Mouse (Mus musculus) heart, embryonic 14.5 days (tissue): Measurements from ENCODE around the gene Sema3b. TPM values are rescaled to one million over a fixed set of nuclear protein-coding genes. Genes with fewer than 3 reads are reported as not detected.
A peak's percentile ranks its signal among the peaks of the same experiment; 100 is the strongest.
"Not testable (repeated sequence)": the region's sequence is repeated elsewhere in the genome, so short reads cannot be mapped to it uniquely, and the experiment has no call there.

Source experiments
- ATAC-seq: fragments of 200-750 bp; cut with Nextera tagmentation; 2 replicates; pipeline ENCODE4 v1.8.0; 2017; ENCODE audit warnings: low read depth, moderate TSS enrichment; ENCODE audit not compliant: insufficient number of reproducible peaks, insufficient read depth, low FRiP score
- H3K27ac ChIP-seq, 2 experiments: fragments of 200-500 bp in 1 of 2; fragments of 300-500 bp in 1 of 2; sonication (generic) in 1 of 2; replicated peaks in 1 of 2; 2 replicates each; pipeline ENCODE4 v1.5.1; 2012 to 2014; ENCODE audit warnings: low read depth in 2 of 2, low read length in 2 of 2, control low read depth in 1 of 2, mild to moderate bottlenecking in 1 of 2, mixed read lengths in 1 of 2; ENCODE audit not compliant: control insufficient read depth in 1 of 2, insufficient read depth in 1 of 2
- H3K27me3 ChIP-seq: fragments of 300-500 bp; sonication (generic); 2 replicates; pipeline ENCODE4 v1.6.1; 2014; ENCODE audit warnings: mild to moderate bottlenecking, low read length, control low read depth; ENCODE audit not compliant: control insufficient read depth, insufficient read depth
- H3K36me3 ChIP-seq: fragments of 300-500 bp; sonication (generic); 2 replicates; pipeline ENCODE4 v1.6.1; 2014; ENCODE audit warnings: mild to moderate bottlenecking, control low read depth, low read length, mixed read lengths; ENCODE audit not compliant: control insufficient read depth, insufficient read depth
- H3K4me1 ChIP-seq, 2 experiments: fragments of 200-500 bp in 1 of 2; fragments of 300-500 bp in 1 of 2; sonication (generic) in 1 of 2; 2 replicates each; pipeline ENCODE4 v1.6.1; 2012 to 2014; ENCODE audit warnings: low read length in 2 of 2, control low read depth in 1 of 2, mixed read lengths in 1 of 2; ENCODE audit not compliant: control insufficient read depth in 2 of 2, insufficient read depth in 2 of 2
- H3K4me2 ChIP-seq: fragments of 300-500 bp; sonication (generic); 2 replicates; pipeline ENCODE4 v1.6.1; 2014; ENCODE audit warnings: mild to moderate bottlenecking, low read length
- H3K4me3 ChIP-seq, 2 experiments: fragments of 200-500 bp in 1 of 2; fragments of 300-500 bp in 1 of 2; sonication (generic) in 1 of 2; 2 replicates each; pipeline ENCODE4 v1.5.1; 2012 to 2014; ENCODE audit warnings: low read length in 2 of 2, mild to moderate bottlenecking in 2 of 2, control low read depth in 1 of 2, low read depth in 1 of 2, moderate library complexity in 1 of 2; ENCODE audit not compliant: control insufficient read depth in 1 of 2, insufficient read depth in 1 of 2
- H3K9ac ChIP-seq: fragments of 300-500 bp; sonication (generic); 2 replicates; pipeline ENCODE4 v1.6.1; 2014; ENCODE audit warnings: mild to moderate bottlenecking, low read length
- H3K9me3 ChIP-seq: fragments of 300-500 bp; sonication (generic); 2 replicates; pipeline ENCODE4 v1.6.1; 2016; ENCODE audit warnings: low read length, control low read depth; ENCODE audit not compliant: control insufficient read depth
- WGBS: fragments of 180-500 bp; shearing (Covaris S2); extraction: QIAGEN DNeasy Blood & Tissue Kit; methylation state at CpG from one replicate; pipeline ENCODE4 v1.1.7; 2014; 5-methylcytosine and 5-hydroxymethylcytosine counted together
- polyA plus RNA-seq: library from polyadenylated mRNA; unstranded; fragments of >200 nt; fragmentation: Nextera tagmentation; extraction: Ambion mirVana; gene quantifications from 2 replicates; pipeline ENCODE4 v1.2.1, GENCODE M21; 2014

Gene Sema3b
- polyA plus RNA-seq, 1 experiment from 2014 or later: 6.5 TPM

DNA sequence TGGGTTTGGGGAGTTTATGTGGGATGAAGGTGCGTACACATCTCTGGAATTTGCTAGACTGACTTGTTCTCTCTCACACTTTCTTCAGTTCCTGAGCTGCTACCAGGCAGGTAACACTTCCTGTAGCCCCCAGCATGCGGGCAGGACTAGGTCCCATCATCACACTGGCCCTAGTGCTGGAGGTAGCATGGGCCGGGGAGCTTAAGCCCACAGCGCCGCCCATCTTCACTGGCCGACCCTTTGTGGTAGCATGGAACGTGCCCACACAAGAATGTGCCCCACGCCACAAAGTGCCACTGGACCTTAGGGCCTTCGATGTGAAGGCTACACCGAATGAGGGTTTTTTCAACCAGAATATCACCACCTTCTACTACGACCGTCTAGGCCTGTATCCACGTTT, 39.0 kb downstream of the Sema3b start:
- Histone ChIP-seq H3K9me3 (no peaks in the 10 kb centered on the region), H3K4me2 (peak overlapping the region; percentile 97), H3K4me1 (peaks cover 32 to 48% of the 10 kb centered on the region in 2 experiments), H3K27ac (peak overlapping the region; percentile 87 to 92; a peak in 3 of 4 replicates), H3K9ac (peak overlapping the region; percentile 92), H3K4me3 (peak overlapping the region; percentile 77 to 88), H3K27me3 (no peaks in the 10 kb centered on the region), H3K36me3 (peaks cover 59% of the 10 kb centered on the region)
- 51% methylated on average over 13 of the region's 13 CpGs for WGBS
- ATAC-seq: no peak

DNA sequence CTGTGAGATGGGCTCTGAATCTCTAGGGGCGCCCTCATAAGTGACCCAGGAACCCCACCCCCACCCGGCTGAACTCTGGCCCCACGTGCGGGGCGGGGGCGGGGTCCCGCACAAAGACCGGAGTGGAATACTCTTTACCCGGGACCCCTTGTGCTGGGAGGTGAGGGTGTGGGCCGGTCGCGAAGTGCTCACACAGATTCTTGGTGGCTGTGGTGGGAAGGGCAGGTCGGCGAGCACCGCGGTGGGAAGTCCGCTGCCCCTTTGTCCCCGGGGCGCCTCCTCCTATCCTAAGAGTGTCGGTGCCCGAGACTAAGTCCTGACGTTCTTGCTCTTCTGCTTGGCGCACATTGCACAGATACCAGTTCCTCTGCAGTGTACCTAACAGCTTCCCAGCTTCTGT, 39.8 kb downstream of the Sema3b start:
- peaks cover 32 to 53% of the 10 kb centered on the region in 2 experiments for H3K4me1 ChIP-seq
- no peaks in the 10 kb centered on the region for H3K27me3 ChIP-seq
- H3K36me3 ChIP-seq: peaks cover 60% of the 10 kb centered on the region
- peak overlapping the region; percentile 97 for H3K4me2 ChIP-seq
- H3K9ac ChIP-seq: peak overlapping the region; percentile 92
- peak overlapping the region; percentile 87 to 92 for H3K27ac ChIP-seq
- peak overlapping the region; percentile 77 to 88 for H3K4me3 ChIP-seq
- ATAC-seq: peak; percentile 3; the same call in 1 of the 2 replicates
- no peaks in the 10 kb centered on the region for H3K9me3 ChIP-seq
- WGBS: under 1% methylated on average over 23 of the region's 23 CpGs

DNA sequence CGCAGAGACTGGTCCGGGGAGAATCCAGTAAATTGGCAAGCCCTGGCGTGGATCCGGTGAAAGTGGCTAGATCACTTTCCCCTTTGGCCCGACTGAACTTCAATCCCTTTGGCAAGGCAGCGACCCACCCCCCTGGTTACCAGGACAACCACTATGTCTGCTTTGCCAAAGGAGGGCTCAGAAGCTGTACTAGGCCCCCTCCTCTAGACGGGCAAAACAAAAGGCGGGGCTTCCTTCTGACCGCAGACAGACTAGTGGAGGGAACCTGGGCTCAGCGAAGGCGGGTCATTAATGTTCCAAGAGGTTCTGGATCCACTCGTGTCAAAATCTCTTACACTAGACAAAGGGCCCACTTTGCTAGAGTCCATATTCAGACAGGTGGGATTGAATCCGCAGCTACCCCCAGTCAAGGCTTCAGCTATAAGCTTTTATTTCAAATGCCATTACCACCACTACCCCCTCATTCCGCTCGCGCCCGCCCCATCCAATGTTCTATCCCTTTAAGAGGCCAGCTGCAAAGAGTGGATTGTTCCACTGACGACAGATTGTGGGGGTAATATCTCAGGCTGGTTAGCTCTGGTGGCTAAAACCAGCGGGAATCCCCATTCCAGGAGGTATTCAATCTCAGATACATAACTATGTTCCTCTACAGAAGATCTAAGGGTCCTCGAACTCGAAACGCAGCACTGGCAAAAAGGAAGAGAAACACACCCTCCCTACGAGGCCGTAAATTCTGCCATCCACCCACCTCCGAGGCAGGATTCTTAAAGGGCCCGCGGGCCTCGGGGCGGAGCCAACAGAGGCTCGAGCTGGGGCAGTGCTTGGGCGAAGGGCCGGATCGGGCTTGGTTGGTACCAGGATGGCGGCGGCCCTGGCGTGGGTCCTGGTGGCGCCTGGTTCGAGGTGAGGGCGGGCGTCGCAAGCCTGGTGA, 40.4 kb downstream of the Sema3b start:
- H3K9ac ChIP-seq: peak overlapping the region; percentile 92
- ATAC-seq: peak; percentile 72
- peaks cover 38 to 60% of the 10 kb centered on the region in 2 experiments for H3K4me1 ChIP-seq
- WGBS: under 1% methylated on average over 41 of the region's 41 CpGs
- H3K9me3 ChIP-seq: no peaks in the 10 kb centered on the region
- no peaks in the 10 kb centered on the region for H3K27me3 ChIP-seq
- H3K4me2 ChIP-seq: peak overlapping the region; percentile 97
- peak overlapping the region; percentile 77 to 88 for H3K4me3 ChIP-seq
- peaks cover 62% of the 10 kb centered on the region for H3K36me3 ChIP-seq
- peak overlapping the region; percentile 87 to 92 for H3K27ac ChIP-seq

DNA sequence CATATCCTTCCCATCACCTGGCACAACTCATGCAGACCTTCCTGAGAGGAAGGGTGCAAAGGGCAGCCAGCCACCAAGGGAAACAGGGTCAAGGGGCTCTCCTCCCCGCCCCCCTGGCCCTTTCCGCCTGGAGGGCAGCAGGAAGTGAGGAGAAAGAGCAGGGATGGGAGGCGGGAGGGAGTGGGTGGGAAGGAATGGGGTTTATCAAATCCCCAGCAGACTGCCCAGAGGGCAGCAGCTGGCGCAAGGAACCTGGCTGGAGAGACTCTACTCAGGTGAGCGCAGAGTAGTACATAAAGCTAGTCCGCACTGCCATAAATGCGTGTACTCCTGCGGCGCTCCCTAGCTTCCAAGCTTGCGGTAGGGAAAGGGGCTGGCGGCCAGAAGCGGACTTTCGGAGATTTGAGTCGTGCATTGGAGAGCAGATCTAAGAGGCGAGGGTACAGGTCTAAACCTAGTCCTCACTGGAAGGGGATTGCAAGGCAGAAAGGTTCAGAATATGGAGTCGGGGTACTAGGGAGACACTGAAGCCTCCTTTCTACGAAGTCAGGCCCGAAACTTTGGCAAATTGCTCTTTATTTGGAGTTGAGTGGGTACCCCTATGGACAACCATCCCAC, 41.2 kb downstream of the Sema3b start, which contains the start of gene Hyal2:
Gene Hyal2 (plus strand): TSS at position 244 of the 618 bp plus-strand sequence.
- peak within 1 kb of the TSS; percentile 97 for H3K4me2 ChIP-seq
- H3K27me3 ChIP-seq: no peaks in the 10 kb centered on the region
- no peaks in the 10 kb centered on the region for H3K9me3 ChIP-seq
- peak within 1 kb of the TSS; percentile 92 for H3K9ac ChIP-seq
- no peak for ATAC-seq
- H3K36me3 ChIP-seq: peaks cover 54% of the 10 kb centered on the region
- H3K4me1 ChIP-seq: peaks cover 38 to 61% of the 10 kb centered on the region in 2 experiments
- H3K4me3 ChIP-seq: peak within 1 kb of the TSS; percentile 77 to 88
- 8% methylated on average over 18 of the region's 18 CpGs for WGBS
- peak within 1 kb of the TSS; percentile 87 to 92 for H3K27ac ChIP-seq

DNA sequence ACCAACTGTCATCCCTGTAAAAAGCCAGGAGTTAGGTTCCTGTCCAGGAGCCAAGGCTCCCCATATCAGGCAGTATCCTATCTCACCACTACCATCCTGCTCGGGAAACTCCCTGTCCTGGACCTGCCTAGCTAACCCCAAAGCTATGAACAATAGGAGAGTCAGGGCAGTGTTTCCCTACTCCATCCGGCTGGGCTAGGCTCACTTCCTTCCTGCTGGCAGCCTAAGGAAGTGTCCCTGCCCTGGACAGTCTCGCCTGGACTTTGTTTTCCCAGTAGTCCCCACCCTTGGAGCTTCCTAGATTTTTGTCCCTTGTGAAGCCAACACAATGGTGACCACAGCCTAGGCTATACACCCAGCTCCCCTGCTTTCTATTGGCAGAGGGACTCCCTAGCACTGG, 42.2 kb downstream of the Sema3b start:
- Histone ChIP-seq H3K27me3 (no peaks in the 10 kb centered on the region), H3K9me3 (no peaks in the 10 kb centered on the region), H3K4me1 (peaks cover 38 to 61% of the 10 kb centered on the region in 2 experiments), H3K4me2 (peak overlapping the region; percentile 97), H3K27ac (peak overlapping the region; percentile 87 to 92), H3K4me3 (no peak overlapping the region), H3K9ac (no peak overlapping the region), H3K36me3 (peaks cover 52% of the 10 kb centered on the region)
- peak; percentile 42; the same call in 1 of the 2 replicates for ATAC-seq
- 54% methylated on average over 3 of the region's 3 CpGs for WGBS

DNA sequence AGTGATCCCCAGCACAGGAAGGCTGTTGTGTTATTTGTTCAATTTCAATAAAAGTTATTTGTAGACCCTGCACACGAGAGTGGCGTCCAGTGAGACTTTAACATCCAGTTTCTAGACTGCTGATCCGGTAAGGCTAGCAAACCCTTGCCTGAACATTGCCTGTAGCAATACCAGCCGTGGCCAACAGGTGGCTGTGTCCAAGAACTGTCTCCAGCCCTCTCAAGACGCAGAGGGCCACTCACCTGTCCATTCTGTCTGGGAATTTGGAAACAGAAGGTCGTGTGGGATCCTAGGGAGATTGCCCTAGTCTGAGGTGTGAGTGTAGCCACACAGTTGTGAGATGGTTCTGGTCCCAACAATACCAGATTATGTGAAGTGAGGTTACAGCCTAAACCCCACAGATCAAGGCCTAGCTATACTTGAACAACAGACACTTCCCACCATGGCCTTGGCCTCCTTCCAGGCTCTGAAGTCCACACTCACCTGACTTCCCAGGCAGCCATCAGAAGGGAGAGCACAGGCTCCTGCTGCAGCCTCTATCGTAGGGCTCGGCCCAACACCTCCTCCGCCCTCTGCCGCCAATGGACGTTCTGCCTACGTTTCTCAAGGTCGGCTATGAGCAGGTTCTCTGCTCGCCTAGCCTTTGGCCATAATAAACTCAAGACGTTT, 42.9 kb downstream of the Sema3b start:
- peak overlapping the region; percentile 75 to 92 for H3K27ac ChIP-seq
- peaks cover 33 to 56% of the 10 kb centered on the region in 2 experiments for H3K4me1 ChIP-seq
- H3K4me2 ChIP-seq: peak overlapping the region; percentile 97
- H3K9ac ChIP-seq: 0 out of 2 replicates have a peak overlapping the region, but pooled peaks have one; percentile 35
- H3K27me3 ChIP-seq: no peaks in the 10 kb centered on the region
- ATAC-seq: no peak
- peaks cover 52% of the 10 kb centered on the region for H3K36me3 ChIP-seq
- H3K4me3 ChIP-seq: no peak overlapping the region
- H3K9me3 ChIP-seq: no peaks in the 10 kb centered on the region
- WGBS: 46% methylated on average over 15 of the region's 15 CpGs

DNA sequence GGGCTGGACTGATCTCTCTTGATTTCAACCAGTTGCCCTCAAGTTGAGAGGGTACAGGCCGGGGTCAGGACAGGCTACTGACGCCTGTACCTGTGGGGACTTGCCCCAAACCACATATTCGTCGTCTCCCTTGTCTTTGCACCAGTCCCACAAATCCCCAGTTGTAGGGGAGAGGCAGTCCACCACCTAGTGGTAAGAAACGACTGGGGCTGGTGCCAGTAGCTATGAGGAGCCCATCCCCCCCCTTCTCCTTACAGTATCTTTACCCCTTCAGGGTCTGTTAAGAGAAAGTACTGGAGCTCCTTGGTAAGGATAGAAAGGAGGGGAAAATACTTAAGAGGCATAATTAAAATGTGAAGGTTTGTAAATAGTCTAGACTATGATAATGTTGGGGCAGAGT, 43.5 kb downstream of the Sema3b start:
- not testable (repeated sequence) for H3K9ac ChIP-seq, H3K9me3 ChIP-seq
- peaks cover 27 to 50% of the 10 kb centered on the region in 2 experiments for H3K4me1 ChIP-seq

More for the DNA sequence above, 43.5 kb downstream of the Sema3b start:
- Histone ChIP-seq H3K27ac (peak overlapping the region in 1 of 2 experiments; percentile 92; a peak in 2 of 4 replicates), H3K4me2 (peak overlapping the region; percentile 21), H3K36me3 (peaks cover 52% of the 10 kb centered on the region)
- H3K27me3 ChIP-seq, ATAC-seq, H3K4me3 ChIP-seq: not testable (repeated sequence)
- WGBS: 47% methylated on average over 5 of the region's 5 CpGs
